Mouse (Mus musculus): ENCODE data around the gene Rnf17.

The Rnf17 gene

DNA sequence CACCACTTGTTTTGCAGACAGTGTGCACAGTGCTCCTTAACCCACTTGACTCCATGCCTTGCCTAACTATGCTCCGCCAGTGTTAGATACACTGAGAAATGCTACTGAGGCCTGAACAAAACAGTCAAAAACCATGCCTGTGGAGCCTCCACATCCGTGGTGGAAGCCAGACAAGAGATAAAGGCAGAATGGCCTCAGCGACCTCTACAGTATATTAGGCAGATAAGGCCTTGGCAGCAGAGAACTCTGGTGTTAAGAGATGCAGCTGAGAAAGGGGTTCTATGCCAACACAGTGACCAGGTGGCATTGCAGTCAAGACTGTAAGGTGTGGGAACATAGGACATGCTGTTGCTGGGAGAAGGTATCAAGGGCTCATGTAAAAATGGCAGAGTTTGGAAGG, 104.4 kb downstream of the Rnf17 start:
- no peak for DNase-seq (ENCODE audit: inconsistent age in 2 of 2, low spot score in 1 of 2)

DNA sequence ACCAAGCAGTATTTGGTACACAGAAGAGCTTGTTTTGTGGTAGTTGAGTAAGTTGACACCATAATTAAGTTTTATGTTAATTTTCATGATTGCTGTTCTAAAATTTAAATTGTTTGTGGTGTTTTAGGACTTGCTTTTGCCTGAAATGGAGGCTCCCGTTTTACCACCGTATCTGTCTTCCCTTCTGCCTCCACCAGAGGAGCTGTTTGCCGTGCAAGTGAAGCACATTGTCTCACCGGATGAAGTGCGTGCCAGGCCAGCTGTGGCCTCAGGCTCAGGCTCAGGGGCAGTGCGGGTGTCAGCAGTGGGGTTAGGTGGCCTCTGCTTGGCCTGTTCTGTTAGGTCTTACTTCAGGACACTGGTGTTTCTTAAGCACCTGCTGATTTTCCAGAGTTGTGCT, 109.7 kb downstream of the Rnf17 start:
- DNase-seq (ENCODE audit: inconsistent age in 2 of 2, low spot score in 1 of 2) = peak in 1 of 2 experiments; percentile 22

DNA sequence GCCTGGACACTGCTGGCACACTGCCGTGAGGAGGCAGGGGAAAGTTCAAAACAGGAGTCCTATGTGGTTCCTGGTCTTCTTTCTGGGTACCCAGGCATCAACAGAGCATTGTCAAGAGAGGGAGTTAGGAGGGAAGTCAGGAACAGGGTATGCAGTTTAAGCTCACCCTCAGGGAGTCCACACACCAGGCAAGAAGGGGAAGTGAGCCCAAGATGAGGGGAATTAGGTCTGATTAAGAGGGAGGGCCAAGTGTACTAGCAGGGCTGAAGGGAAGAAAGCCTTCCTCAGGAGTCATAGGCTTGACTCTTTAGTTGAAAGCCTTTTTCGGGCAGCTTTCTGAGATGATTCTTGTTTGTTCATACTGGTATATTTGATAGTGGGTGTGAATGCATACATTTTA, 112.4 kb downstream of the Rnf17 start:
- no peak for DNase-seq (ENCODE audit: inconsistent age in 2 of 2, low spot score in 1 of 2)

DNA sequence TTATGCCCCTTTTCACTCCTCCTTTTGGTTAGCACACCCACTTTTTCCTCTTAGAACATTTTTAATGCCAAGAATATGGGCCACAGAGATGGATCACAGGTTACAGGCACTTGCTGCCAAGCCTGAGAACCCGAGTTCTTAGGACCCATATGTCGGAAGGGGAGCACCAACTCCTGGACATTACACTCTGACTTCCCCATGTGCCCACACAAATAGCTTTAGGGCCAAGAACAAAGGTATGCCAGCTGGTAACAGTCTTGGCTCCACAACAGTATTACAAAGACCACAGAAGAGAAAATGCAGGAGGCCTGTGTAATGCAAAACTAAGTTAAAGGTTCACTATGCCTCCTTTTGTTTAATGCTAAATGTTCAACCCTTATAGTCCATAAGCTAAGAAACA, 128.4 kb downstream of the Rnf17 start:
- no peak for DNase-seq (ENCODE audit: inconsistent age in 2 of 2, low spot score in 1 of 2)

DNA sequence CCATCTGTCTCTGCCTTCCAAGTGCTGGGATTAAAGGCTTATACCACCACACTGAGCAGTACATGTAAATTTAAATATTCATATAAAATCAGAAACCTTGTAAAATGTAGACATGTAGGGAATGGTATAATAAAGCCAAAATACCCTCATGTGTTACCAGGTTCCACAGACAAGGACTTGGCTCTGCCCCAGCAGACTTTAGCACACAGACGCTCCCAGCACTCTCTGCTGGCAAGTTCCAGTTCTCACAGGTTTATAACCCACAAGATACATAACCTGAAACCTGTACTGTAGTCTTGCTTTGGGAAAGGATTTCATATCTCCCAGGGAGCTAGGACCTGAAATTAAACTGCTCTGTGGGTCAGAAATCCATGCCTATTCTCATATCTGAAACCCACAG, 142.6 kb downstream of the Rnf17 start:
- no peak for DNase-seq (ENCODE audit: inconsistent age in 2 of 2, low spot score in 1 of 2)

DNA sequence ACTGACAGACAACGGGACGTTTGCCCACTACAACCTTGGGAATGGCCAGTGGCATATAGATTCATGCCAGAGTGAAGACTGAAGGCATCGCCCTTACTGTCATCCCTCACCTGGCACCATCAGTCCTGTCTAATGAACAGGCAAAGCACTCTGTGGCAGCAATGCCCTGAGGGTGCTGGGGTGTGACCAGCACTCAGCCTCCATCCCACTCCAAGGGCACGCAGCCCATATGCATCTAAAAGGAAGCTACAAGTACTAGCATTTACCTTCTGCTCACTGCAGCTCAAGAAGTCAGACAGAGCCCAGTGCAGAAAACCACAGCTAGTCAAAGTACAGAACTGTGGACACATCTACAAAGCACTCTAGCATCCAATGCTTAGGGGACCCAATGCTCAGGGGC, 143.1 kb downstream of the Rnf17 start:
- no peak for DNase-seq (ENCODE audit: inconsistent age in 2 of 2, low spot score in 1 of 2)

DNA sequence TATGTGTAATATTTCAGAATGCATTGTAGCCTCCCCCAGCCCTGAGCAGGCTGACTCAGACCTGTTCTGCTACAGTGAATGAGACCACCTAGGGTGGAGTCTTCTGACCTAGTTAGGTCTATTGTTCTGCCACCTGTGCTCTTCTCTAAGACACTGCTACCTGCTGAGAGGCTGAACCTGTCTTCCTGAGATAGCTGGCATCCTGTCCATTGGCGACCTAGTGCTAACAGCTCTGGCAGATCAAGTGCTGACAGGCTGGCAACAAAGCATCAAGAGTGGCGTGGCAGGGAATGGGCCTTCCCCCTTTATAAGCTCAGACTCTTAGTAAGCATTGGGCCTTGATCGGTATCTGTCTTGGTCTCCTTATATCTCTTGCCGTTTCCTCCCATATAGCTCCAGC, 148.6 kb downstream of the Rnf17 start:
- no peak for DNase-seq (ENCODE audit: inconsistent age in 2 of 2, low spot score in 1 of 2)

DNA sequence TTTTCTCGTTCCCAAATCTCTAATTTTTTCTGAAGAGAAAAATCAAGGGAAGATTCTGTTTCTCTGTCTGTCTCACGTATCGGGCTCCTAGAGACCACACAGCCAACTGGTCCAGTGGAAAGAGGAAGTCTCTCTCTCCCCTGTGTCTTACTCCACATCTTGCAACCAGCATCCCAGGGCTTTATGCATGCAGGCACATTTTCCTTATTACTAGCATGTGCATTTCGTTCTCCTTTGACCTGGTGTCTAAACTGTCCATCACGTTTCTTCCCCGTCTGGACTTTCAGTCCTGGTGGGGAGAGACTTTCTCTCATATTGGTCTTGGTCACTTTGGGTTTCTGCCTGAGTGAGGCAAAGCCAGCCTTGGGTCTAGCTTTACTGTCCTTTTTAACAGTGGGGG, 150.5 kb downstream of the Rnf17 start:
- DNase-seq (ENCODE audit: inconsistent age in 2 of 2, low spot score in 1 of 2) = no peak

DNA sequence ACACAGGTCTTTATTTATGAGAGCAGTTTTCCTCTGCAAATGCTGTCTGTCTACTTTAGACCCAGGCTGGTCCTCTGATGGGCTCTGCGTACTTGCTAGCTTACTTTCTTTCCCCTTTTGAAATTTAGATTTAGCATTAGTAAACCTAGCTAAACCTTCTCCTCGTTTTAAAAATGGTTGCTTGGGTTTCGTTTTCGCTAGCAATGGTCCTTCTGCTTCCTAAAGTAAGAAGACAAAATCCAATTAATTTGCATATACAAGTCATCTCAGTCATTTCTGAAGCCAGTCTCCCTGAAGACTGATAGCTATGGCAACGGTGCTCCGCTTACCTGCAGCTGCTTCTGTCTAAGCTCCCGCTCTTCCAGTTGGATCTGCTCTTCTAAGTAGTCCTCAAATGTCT, 150.9 kb downstream of the Rnf17 start:
- DNase-seq (ENCODE audit: inconsistent age in 2 of 2, low spot score in 1 of 2) = no peak

DNA sequence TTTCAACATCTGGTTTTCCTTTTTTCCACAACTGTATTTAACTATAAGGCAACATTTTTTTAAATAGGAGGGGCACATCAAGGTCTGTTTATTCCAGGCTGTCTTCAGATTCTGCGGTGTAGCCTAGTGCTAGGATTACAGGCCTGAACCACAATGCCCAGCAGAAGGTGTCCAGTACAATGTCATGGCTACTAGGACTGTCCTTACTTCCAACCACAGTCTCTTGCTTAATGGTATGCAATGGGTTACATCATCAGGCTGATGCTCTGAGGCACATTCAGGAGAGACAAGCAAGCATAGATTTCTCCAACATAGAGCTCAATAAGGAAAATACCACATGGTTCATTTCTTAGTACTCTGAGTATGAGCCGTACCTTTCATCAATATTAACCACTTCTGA, 152.3 kb downstream of the Rnf17 start:
- DNase-seq (ENCODE audit: inconsistent age in 2 of 2, low spot score in 1 of 2) = no peak

DNA sequence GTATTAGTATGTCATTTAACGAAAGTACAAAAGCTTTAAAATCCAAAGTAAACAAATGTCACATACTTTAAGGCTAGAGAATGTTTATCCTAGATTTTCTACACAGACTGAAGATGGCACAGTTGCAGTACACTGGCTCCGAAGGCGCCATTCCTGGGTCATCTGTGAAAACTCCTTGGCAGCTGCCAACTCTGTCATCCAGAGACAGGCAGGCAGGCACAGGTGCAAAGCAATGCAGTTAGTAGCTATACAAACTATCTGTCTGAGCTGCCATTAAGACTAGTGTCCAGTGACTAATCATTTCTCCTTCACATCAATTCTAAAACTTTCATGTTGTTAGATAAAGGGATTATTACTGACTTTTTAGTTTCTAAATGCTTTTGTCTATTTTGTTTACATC, 156.8 kb downstream of the Rnf17 start:
- no peak for DNase-seq (ENCODE audit: inconsistent age in 2 of 2, low spot score in 1 of 2)

DNA sequence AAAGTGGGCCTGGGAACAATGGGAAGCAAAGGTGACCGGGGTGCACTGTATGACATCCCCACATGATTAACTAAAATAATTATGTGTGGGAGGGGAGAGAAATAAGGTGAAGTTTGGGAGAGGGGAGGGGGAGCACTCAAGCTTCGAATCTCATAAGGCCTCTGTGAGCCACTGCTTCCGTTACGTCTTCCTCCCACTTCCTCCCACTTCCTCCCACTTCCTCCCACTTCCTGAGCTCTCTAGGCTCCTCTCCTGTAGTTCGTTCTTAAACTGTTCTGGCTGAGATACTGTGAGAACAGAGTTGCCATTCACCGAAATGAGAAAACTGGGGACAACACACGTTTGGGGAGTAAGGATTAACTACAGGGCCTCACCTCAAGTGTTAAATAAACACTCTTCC, 165.1 kb downstream of the Rnf17 start:
- DNase-seq (ENCODE audit: inconsistent age in 2 of 2, low spot score in 1 of 2) = no peak

DNA sequence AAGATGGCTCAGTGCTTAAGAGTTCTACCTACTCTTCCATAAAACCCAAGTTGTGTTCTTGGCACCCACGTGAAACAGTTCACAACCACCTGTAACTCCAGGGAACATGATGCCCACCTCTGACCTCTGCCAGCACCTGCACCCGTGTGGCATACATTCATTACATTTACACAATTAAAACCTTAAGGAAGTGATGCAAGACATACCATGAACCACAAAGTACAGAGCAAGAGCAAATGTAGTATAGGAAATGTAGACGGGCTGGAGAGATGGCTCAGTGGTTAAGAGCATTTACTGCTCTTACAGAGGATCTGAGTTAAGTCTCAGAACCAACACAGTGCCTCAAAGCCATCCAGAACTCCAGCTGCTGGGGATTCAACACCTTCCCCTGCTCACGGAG, 166.7 kb downstream of the Rnf17 start:
- DNase-seq (ENCODE audit: inconsistent age in 2 of 2, low spot score in 1 of 2) = no peak

DNA sequence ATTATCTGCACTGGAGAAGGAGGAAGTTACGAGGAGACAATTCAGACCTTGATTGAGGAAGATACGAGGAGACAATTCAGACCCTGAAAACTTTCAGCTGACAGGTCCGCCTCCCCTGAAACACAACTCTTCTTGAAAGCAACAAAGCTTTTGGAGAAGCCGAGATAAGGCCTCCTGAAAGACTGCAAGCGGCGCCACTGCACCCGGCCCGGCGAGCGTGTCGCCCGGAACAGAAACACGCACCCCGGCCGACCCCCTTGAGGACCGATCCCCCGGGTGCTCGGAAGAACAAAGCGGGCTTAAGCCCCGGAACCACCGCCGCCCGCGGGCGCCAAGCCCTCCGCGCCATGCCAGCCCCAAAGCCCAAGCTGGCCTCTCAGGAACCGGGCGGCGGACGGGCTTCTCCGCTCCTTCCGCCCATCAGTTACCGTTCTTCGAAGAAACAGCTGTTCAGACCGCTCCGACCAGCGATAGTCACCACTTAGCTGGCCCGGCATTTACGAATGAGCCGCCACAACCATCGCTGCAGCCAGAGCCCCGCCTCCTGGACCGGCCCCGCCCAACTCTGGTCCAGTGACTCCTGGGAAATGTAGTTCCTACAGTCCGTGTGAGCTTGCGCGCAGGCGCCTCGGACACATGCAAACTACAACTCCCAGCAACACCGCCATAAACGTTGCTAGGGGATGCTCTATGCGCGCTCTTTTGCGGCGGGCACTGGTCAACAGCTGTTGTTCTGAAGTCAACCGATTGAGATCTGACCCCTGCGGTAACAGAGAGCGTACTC, 169.1 kb downstream of the Rnf17 start:
- peak; percentile 97 to 98 for DNase-seq (ENCODE audit: inconsistent age in 2 of 2, low spot score in 1 of 2)

DNA sequence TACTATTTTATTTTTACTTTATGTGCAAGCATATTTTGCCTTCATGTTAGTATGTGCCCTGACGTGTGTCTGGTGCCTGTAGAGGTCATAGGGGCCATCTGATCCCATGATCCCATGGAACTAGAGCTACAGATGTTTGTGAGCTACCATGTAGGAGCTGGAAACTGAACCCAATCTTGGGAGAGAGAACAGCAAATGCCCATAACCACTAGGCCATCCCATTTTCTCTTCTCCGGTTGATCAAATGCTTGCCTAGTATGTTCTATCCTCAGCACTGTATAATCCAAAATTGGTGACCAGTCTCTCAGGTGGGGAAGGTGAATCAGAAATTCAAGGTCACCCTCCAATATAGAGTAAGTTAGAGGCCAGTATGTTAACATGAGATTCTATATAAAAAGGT, 170.2 kb downstream of the Rnf17 start:
- peak in 1 of 2 experiments; percentile 23 for DNase-seq (ENCODE audit: inconsistent age in 2 of 2, low spot score in 1 of 2)

Measured in adrenal gland, adult (tissue).